Mouse (Mus musculus): ENCODE results near the gene Gpr108.

Gpr108 gene

DNA sequence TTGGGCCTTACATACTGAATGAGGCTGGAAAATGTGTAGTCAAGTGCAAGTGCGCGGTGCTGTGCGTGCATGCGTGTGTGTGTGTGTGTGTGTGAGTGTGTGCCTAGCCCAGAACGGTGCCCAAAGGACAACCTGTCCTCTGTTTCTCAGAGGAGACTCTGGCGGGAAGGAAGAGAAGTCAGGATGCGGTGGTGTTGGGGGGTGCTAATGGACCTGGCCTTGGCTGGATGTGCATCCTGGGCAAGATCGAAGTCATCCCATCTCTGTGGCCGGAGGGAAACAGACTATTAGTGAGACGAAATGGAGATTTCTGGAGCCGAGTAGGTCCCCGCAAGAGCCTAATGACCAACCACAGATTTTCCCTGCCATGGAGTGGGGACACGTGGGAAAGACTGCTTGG, 525 bp upstream of the Gpr108 start:
- in situ Hi-C loops (cut with MboI, MseI), result loop anchor here (25.0 kb wide), 1 partner anchor 1536 kb away; the partner anchor contains the start of gene Pot1b

GRCm38 (mm10) chr17:57247393-57248200, 649 bp downstream of the Gpr108 start:
- in situ Hi-C loops (cut with MboI, MseI), result loop anchor here (25.0 kb wide), 1 partner anchor 1535 kb away; the partner anchor contains the start of gene Pot1b

DNA sequence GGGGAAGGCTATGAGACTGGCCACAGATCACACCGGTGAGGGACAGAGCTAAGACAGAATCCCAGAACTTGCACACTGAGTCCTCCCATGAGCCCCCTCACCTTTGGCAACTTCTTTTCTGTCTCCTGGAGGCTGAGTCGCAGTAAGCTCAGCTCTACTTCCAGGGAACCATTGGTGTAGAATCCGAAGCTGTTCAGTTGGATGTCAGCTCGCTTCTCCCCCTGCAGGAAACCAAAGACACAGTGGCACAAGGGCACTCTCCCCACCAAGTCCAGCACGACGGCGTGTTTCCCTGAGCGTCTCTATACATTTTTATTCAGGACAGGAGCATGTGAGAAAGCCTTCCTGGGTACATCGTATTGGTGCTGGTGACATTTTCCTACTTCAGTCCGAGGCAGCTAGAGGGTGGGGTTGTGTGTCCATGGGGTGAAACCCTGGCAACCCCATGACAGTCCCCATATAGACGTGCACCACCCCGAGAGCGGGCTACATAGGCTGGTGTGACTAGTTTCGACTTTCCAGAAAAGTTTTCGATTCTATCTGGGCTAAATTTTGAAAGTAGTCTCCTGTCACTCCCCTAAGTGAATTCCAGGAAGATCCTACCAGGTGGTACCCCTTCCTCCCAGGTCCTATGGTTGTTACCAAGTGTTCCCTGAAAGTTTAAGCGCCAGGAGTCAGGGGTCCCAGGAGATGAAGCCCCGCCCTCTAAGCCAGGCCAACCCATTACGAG, 1.4 kb downstream of the Gpr108 start:
- in situ Hi-C loops (cut with MboI, MseI), result loop anchor here (25.0 kb wide), 1 partner anchor 1535 kb away; the partner anchor contains the start of gene Pot1b

- in situ Hi-C loops (cut with MboI, MseI), result loop anchor here (25.0 kb wide), 1 partner anchor 1533 kb away; the partner anchor contains the start of gene Pot1b
Observed at GRCm38 (mm10) chr17:57245311-57245929, 2.8 kb downstream of the Gpr108 start.

DNA sequence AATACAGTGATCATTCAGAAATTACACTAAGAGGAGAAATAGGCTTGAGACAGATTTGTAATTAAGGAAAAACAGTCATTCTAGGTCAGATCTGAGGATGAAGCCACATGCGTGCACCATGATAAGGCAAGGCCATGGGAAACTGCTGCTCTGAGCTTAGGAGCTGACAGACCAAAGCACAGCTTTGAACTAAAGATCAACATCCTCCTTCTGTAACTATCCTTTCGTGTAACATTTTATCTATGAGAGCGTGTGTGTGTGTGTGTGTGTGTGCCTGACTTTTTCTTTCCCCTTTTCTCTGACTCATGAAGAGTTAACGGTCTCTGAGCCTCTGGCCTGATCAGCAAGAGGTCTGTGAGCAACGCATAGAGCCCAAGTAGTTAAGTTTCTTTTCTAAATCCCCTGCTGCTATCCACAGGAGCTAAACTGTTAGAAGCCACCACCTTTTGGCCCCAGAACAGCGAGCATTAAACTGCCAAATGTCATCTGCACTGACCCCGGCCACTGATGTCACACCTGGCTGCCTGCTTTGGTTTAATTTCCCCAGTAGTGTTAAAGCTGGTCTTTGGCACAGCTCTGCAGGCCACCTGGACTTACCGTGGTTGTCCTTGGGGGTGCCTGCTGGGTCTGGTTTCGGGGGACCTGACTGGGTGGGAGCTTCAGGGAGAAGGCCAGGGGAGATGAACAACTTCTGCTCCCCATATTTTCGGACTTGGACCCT, 4.4 kb downstream of the Gpr108 start:
- in situ Hi-C loops (cut with MboI, MseI), result loop anchor here (25.0 kb wide), 1 partner anchor 1532 kb away; the partner anchor contains the start of gene Pot1b

GRCm38 (mm10) chr17:57237181-57237580, 11.1 kb downstream of the Gpr108 start:
- in situ Hi-C loops (cut with MboI, MseI), result loop anchor here (25.0 kb wide), 1 partner anchor 1525 kb away; the partner anchor contains the start of gene Pot1b

DNA sequence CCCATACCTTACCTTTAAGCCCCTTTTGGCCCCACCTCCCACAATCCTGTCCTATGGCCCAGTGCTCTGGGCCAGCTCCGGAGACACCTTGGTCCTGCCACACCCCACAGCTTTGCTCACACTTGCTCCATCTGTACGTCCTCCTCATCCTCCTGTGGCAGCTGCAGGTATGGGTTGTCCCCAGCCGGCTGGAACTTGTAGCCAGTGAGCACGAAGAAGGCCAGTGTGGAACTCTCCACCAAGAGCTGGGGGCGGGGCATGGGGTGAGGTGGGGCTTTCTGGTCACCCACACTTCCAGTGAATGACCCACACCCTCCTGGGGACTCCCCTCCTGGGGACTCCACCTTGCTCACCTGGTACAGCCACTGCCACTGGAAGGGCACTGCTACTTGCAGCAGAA, 12.4 kb downstream of the Gpr108 start:
- in situ Hi-C loops (cut with MboI, MseI), result loop anchor here (25.0 kb wide), 1 partner anchor 1524 kb away; the partner anchor contains the start of gene Pot1b

GRCm38 (mm10) chr17:57234254-57234928, 13.9 kb downstream of the Gpr108 start:
- in situ Hi-C loops (cut with MboI, MseI), result loop anchor here (25.0 kb wide), 1 partner anchor 1522 kb away; the partner anchor contains the start of gene Pot1b

DNA sequence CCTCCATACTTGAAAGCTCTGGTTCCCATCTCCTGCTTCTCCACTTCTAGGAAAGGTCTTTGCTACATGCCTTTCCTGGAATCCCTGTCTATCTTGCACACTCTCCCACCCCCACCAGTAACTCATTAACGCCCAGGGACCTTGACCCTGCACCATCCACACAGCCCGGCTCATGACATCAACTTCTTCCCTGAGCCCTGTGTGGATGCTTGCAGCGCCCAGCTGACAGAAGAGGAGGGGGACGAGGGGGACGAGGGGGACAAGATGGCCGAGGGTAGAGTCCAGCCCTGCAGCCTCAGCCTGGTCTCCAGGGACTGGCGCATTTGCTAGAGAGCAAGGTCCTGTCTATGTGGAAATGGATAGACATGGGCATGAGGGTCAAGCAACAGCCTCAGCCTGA, 15.2 kb downstream of the Gpr108 start:
- in situ Hi-C loops (cut with MboI, MseI), result loop anchor here (25.0 kb wide), 1 partner anchor 1521 kb away; the partner anchor contains the start of gene Pot1b

GRCm38 (mm10) chr17:57232200-57232599, 16.0 kb downstream of the Gpr108 start:
- in situ Hi-C loops (cut with MboI, MseI), result loop anchor here (25.0 kb wide), 1 partner anchor 1520 kb away; the partner anchor contains the start of gene Pot1b

DNA sequence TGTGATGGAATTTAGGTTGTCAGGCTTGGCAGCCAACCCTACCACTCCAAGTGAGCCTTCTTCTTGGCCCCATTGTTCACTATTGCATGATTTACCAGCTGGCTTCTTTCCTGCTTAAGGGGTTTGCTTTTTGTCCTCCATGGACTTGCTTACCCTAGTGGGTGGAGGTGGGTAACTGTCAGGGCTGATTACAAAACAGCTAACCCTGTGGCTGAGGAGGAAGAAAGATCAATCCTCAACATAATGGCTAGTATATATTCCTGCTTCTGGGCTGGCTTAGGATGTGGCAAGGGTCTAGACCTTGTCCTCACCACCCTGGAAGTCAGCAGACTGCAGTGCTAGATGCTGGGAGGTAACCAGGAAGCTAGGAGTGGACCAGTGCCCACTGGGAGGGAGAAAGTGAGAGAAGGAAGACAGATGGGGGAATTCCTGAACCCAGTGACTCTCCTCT, 16.9 kb downstream of the Gpr108 start:
- in situ Hi-C loops (cut with MboI, MseI), result loop anchor here (25.0 kb wide), 1 partner anchor 1519 kb away; the partner anchor contains the start of gene Pot1b

GRCm38 (mm10) chr17:57230728-57231125, 17.5 kb downstream of the Gpr108 start:
- in situ Hi-C loops (cut with MboI, MseI), result loop anchor here (25.0 kb wide), 1 partner anchor 1518 kb away; the partner anchor contains the start of gene Pot1b

- in situ Hi-C loops (cut with MboI, MseI), result loop anchor here (25.0 kb wide), 1 partner anchor 1518 kb away; the partner anchor contains the start of gene Pot1b
Observed at GRCm38 (mm10) chr17:57229851-57230727, 18.2 kb downstream of the Gpr108 start.

DNA sequence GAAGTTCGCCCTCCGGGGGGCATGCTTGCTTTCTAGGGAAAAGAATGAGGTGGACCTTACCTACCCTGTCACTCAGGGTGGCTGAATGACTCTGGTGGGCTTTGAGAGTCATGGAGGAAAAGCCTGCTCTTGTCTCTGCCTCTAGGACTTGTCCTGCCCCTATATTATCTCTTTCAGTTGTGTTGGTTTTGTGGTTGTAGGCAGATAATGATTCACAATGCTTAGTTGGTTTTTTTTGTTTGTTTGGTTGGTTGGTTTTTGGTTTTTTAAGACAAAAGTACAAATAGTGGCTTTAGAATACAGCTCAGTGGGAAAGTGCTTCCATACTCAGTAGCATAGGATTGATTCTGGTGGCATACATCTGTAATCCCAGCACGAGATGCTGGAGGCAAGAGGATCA, 19.4 kb downstream of the Gpr108 start:
- in situ Hi-C loops (cut with MboI, MseI), result loop anchor here (25.0 kb wide), 1 partner anchor 1517 kb away; the partner anchor contains the start of gene Pot1b

DNA sequence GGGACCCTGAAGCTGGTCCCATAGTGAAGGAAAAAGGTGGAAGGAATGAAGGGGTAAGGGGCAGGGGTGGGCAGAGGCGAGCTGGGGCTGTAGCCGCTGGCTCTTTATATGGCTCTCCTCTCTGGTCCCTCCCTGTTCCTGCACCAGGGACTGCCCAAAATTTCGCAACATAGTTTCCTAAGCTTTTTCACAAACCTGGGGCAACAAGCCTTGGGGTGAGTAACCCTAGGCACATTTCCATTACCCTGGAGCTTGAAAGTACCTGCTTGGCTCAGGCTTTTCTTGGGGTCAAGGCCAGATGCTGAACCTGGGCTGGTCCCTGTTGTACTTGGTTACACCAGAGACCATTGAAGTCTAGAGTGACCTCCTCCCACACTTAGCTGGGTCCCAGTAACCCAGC, 20.2 kb downstream of the Gpr108 start, which contains the start of gene C3:
Gene C3 (minus strand): TSS at position 123 of the 400 bp plus-strand sequence.
- in situ Hi-C loops (cut with MboI, MseI), result loop anchor here (25.0 kb wide), 1 partner anchor 1516 kb away; the partner anchor contains the start of gene Pot1b

- in situ Hi-C loops (cut with MboI, MseI), result loop anchor here (25.0 kb wide), 1 partner anchor 1515 kb away; the partner anchor contains the start of gene Pot1b
Observed at GRCm38 (mm10) chr17:57227468-57227867, 20.8 kb downstream of the Gpr108 start.

DNA sequence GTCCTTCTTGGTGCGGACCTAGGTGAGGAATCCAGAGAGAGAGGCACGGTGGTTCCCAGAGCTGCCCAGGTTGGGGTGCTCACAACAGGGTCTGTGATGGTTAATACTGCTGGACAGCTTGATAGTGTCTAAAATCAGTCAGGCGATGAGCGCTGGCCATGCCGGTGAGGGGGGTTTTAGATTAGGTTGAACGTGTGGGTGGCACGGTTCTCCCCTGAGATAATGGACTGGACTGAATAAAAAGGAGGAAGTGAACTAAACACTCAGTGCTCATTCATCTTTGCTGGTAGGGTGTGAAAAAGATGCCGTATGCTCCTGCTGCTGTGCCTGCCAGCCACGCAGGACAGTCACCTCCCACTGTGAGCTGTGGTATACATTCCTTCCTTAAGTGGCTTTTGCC, 24.9 kb downstream of the Gpr108 start:
- in situ Hi-C loops (cut with MboI, MseI), result no loop called here

DNA sequence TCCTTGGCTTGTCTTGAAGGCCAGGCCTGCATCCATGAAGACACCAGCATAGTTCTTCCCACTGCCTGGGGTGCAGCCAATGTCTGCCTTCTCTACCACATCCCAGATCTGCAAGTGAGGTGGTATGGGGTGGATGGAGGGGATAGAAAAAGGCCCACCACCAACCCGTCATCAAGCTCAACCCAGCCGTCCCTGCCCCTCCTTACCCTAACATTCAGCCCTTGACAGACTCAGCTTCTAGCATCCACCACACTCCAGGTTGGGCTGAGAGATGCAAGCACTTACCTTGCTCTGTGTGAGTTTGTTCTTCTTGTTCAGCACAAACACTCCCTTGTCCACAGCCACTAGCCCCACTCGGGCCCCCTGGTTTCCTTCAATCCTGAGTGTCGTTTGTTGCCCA, 26.3 kb downstream of the Gpr108 start:
- in situ Hi-C loops (cut with MboI, MseI), result no loop called here

DNA sequence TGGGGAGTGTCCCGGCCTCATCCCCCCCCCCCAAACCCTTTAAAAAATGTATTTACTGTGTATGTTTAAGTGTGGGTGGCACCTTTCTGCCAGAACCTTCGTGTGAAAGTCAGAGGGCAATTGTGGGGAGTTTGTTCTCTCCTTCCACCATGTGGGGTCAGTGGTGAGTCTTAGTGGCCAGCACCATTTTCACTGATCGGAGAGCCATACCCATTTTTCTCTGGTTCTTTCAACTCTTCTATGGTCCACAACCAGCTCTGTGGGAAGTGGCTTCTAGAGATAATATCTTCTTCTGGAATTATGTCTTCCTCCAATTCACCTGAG, 28.4 kb downstream of the Gpr108 start:
- in situ Hi-C loops (cut with MboI, MseI), result loop anchor here (5.0 kb wide), 1 partner anchor 112 kb away; no protein-coding TSS in a partner anchor

Measured in T-helper 1 cell (primary cell).